Mouse (Mus musculus) erythroblast, adult 5-6 weeks (primary cell): Measurements from ENCODE around the gene Slc38a4. TPM values are rescaled to one million over a fixed set of nuclear protein-coding genes. Genes with fewer than 3 reads are reported as not detected.

Source experiments
- ATAC-seq: replicated peaks from 2 replicates; pipeline ENCODE4 v1.8.0; 2016; ENCODE audit warnings: moderate number of reproducible peaks, mild to moderate bottlenecking, moderate TSS enrichment, inconsistent platforms; ENCODE audit not compliant: poor library complexity, low FRiP score, severe bottlenecking
- total RNA-seq, 2 experiments: library from RNA; stranded (forward) in 1 of 2; stranded (reverse) in 1 of 2; fragments of 150-400 nt in 1 of 2; fragments of 200-764, 138-1000 nt in 1 of 2; gene quantifications; 2 replicates each; pipeline versions ENCODE4 v1.2.3 to v1.2.4; 2015 to 2017; ENCODE audit warnings: low replicate concordance in 2 of 2

Gene Slc38a4
- total RNA-seq, 2 experiments from 2014 or later, result not detected

GRCm38 (mm10) chr15:97026670-97027069 is 29.1 kb downstream of the Slc38a4 start:
- no peak for ATAC-seq

- no peak for ATAC-seq
These were observed 33.0 kb downstream of the Slc38a4 start for GRCm38 (mm10) chr15:97022764-97023163.

DNA sequence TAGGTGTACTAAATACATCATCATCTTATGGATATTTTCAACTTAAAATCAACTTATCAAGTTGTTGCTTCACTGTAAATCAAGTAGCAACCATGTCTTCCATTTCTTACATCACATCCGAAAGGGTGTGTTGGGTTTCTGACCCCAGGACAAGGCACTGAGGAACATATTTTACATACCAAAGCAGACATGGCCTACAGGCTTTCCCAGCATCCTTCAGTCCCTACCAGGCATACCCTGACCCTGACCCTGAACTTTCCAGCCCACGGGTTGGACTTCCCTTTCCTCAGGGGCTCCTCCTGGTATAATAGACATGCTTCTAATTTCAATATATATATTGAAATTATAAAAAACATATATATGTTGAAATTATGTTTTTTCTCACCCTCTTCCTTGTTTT is 33.5 kb downstream of the Slc38a4 start:
- no peak for ATAC-seq

DNA sequence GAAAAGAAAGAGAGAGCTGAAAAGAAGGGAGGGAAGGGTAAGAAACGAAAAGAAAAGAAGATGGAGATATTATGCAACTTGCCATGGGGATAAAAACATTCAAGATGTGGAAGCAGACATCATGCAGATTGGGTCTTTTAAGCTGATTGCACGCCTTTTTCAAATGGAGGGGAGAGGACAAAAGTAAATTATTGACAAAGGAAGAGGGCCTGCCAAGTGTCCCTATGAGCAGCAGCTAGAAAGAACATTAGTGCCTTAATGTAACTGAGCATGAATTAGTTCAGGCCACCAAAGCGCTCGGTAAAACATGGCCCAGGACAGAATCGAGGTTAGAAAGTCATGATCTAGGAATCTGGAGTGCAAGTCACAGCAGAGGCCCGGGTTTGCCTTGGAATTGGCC is 35.5 kb downstream of the Slc38a4 start:
- ATAC-seq, result no peak

- ATAC-seq, result no peak
These were observed 36.4 kb downstream of the Slc38a4 start for GRCm38 (mm10) chr15:97019323-97019722.

GRCm38 (mm10) chr15:97017195-97017594 is 38.6 kb downstream of the Slc38a4 start:
- ATAC-seq, result no peak

GRCm38 (mm10) chr15:97015036-97015596 is 40.6 kb downstream of the Slc38a4 start:
- no peak for ATAC-seq

- no peak for ATAC-seq
These were observed 44.0 kb downstream of the Slc38a4 start for GRCm38 (mm10) chr15:97011599-97012372.

DNA sequence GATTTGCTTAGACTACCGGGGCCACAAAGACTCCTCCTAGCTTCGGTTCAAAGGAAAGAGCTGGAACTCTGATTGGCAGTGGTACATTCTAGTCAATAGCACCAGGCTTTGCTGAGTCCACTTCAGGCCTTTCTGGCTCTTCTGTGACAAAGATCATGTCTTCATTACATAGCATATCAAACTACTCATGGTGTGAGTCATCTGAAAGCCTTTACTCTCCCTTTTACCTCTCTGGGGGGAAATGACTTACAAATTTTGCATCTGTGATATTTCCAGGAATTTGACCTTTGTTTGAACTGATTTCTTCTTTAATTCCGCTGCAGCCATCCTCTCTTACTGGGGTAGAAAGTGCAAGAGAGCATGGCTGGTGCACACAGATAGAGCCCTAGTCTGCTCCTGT is 46.5 kb downstream of the Slc38a4 start:
- ATAC-seq, result no peak

- no peak for ATAC-seq
These were observed 50.0 kb downstream of the Slc38a4 start for GRCm38 (mm10) chr15:97005631-97006234.

DNA sequence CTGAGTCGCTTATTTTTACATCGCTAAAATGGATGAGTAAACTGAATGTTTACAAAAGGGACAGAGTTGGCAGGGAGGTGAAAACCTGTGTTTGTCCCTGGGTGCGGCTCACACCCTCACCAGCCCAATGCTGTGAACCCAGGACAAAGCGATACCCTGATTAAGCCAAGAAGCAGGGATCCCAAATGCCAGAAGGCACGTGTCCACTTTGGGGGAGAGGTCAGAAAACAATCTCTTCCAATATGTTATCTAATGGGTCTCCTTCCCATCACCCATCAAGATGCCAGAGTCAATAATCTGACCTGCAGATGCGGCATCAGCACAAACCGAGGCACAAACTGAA is 51.3 kb downstream of the Slc38a4 start:
- ATAC-seq, result no peak

DNA sequence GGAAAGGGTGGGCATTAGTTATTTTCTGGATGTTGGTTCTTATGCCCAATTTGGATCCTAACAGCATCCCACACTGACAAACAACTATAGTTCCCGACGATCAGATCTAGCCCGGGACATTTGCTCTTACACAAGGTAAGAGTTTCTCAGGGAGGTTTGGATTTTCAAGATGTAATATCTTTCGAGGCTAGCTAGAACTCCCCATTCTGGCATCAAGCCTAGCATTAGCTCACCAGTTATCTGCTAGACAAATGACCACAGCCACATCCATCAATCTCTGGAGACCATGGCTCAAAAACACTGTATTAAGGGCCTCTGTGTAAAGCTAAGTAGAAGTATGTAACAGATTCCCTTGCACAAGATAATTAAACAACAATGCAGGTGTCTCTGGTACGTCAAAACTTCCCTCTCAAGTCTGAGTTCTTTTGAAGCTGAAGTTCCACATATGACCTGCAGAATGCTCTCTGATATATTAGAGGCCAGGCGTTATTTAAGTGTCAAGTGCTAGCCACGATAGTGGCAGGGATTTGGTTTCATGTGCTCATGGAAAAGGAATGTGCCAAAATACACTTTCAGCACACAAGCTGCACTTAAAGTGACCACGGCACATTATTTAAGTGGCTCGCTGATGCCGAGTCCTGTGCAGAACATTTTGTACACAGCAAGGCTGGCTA is 51.8 kb downstream of the Slc38a4 start:
- ATAC-seq, result no peak

DNA sequence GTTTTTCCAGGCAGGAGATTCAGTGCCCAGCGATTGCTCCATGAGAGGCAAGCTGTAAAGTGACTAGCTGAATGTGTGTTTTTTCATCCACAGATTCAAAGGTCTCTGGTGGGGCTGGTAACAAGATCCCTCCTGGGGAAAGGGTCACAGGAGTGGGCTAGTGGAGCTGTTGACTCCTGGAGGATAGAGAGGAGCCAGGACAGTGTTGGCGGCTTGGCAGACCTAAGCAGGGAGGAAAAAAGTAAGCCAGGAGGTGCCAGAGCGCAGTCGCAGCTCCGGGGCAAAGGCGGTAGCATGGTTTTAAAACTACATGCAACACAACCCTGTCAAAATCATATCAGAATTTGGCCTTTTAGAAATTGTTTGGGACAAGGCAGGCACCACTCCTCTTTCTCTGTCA is 52.6 kb downstream of the Slc38a4 start:
- ATAC-seq, result no peak

DNA sequence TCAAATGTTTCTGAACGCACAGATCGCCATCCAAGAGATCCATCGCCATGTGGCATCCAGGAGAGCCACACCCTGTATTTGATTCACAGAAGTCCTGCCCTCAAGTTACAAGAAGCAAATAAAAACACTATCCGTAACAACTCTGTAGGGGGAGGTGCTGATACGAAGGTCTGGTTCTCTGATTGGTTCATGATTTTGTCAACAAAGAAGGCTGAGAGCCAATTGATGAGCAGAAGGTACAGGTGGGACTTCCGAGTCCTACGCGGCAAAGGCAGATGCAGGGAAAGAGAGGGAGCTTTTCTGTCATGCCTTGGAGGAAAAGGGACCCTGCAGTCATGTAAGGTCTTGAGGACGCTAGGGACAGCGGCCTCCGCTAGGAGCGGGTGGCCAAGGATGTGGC is 53.0 kb downstream of the Slc38a4 start:
- no peak for ATAC-seq

GRCm38 (mm10) chr15:97001886-97002285 is 53.9 kb downstream of the Slc38a4 start:
- ATAC-seq, result no peak

DNA sequence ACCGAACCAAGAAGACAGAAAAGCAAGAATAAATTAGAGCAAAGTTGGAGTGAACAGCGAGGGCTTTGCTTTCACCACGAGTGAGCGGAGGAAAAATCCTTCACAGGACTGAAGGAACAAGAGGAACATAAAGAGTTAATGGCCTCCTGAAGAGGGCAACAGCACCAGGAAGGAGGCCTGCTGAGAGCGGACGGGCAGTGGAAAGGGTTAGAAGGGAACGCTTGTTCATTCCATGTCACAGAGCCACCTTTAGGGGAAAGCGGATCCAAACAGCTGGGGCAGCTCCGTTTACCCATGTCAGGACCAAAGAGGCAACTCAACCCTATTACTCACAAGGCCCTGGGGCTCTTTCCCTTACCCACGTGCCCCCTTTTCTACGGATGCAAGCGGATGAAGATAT is 54.3 kb downstream of the Slc38a4 start:
- ATAC-seq, result no peak

- ATAC-seq, result no peak
These were observed 55.2 kb downstream of the Slc38a4 start for GRCm38 (mm10) chr15:97000319-97001251.

DNA sequence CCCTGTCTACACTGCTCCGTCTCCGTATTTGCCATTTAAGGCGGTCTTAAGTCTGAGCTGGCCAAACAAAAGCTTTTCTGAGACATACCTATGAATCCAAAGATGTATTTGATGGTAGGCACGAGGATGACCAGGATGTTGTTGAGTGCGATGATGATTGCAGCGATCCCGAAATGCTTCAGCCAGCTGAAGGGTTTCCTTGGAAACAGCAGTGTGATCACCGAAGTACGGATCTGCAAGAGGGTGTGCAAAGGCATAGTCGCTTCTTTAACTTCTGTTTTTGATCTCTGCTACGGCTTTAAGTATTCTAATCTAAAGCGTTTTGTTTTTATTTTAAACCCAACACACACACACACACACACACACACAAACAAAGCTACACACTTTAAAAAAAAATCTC is 56.4 kb downstream of the Slc38a4 start:
- no peak for ATAC-seq

DNA sequence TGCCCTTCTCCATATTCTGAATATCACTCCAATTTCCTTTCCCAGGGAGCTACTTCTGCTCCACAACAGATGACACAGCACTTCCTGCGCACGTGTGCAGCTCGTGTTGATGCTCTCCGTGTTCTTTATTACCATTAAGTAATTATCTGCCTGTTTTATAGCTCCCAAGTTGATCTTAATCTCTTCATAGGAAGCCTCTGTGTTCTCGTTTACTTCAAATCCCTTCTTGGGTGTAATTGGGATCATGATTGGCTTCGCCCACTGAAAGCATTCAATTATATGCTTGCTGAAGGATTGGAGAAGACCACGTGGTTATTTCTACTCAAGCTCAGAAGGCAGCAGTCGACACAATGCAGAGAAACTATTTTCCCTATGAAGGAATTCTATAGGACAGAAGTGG is 70.1 kb downstream of the Slc38a4 start:
- ATAC-seq, result no peak
